Mouse (Mus musculus) hematopoietic multipotent progenitor cell, adult 10-12 weeks (in vitro differentiated cells): Measurements from ENCODE around the gene Ssxb1. TPM values are rescaled to one million over a fixed set of nuclear protein-coding genes. Genes with fewer than 3 reads are reported as not detected.

Experiments
- polyA plus RNA-seq: library from polyadenylated mRNA; stranded (reverse); fragments of >175 nt; gene quantifications from 2 replicates; pipeline ENCODE4 v1.2.3, GENCODE M21; 2012; ENCODE audit warnings: low replicate concordance

Gene Ssxb1
- not detected in 2 replicates for polyA plus RNA-seq

DNA sequence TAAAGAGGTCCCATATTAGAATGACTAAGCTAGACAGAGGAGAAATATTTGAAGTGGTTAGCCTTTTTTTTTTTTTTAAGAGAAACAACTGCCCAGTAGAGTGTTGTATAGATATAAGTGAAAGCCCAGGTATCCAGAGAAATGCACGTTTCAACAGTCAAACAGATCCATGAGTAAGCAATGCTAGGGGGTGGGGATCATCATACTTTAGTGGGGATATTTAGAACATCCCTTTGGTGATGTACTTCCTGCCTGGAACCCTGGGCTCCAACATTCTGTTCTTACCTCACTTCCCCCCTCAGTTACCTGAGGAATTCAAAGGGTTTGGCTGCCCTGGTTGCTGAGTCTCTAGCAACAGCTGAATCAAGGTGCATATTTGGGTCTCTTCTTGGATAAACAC, at the start of gene Ssxb1:
TSS of gene Ssxb1 (plus strand) at position 301 of the 400 bp plus-strand sequence.

DNA sequence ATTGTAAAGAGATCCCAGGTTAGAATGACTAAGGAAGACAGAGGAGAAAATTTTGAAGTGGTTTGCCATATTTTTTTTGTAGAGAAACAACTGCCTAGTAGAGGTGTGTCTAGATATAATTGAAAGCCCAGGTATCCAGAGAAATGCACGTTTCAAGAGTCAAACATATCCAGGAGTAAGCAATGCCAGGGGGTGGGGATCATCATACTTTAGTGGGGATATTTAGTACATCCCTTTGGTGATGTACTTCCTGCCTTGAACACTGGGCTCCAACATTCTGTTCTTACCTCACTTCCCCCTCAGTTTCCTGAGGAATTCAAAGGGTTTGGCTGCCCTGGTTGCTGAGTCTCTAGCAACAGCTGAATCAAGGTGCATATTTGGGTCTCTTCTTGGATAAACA, 46.4 kb upstream of the Ssxb1 start, which contains the start of gene Ssxb9:
TSS of gene Ssxb9 (plus strand) at position 301 of the 400 bp plus-strand sequence.

DNA sequence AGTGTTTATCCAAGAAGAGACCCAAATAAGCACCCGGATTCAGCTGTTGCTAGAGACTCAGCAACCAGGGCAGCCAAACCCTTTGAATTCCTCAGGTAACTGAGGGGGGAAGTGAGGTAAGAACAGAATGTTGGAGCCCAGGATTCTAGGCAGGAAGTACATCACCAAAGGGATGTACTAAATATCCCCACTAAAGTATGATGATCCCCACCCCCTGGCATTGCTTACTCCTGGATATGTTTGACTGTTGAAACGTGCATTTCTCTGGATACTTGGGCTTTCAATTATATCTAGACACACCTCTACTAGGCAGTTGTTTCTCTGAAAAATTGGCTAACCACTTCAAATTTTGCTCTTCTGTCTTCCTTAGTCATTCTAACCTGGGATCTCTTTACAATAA, 48.5 kb downstream of the Ssxb1 start, which contains the start of gene Ssxb2:
TSS of gene Ssxb2 (minus strand) at position 101 of the 400 bp plus-strand sequence.

Other genes starting within 250 kb of the Ssxb1 start
- 4.5 and 7.7 TPM in 2 replicates for gene Tbc1d25, start 237.1 kb upstream of the Ssxb1 start, polyA plus RNA-seq
- gene Ebp, start 219.8 kb upstream of the Ssxb1 start, polyA plus RNA-seq, result 2.5 and 5.4 TPM in 2 replicates
- gene Porcn, start 206.8 kb upstream of the Ssxb1 start, polyA plus RNA-seq, result 1.2 and 1.5 TPM in 2 replicates
- gene Ftsj1, start 160.9 kb upstream of the Ssxb1 start, polyA plus RNA-seq, result 8.0 and 8.3 TPM in 2 replicates
- gene Slc38a5, start 142.2 kb upstream of the Ssxb1 start, polyA plus RNA-seq, result 0.38 and 35.8 TPM in 2 replicates
- not detected in 2 replicates for gene Ssxb10, start 85.9 kb upstream of the Ssxb1 start, polyA plus RNA-seq
- not detected in 2 replicates for gene Ssxb9, start 46.3 kb upstream of the Ssxb1 start, polyA plus RNA-seq
- gene Ssxb2, start 48.4 kb downstream of the Ssxb1 start, polyA plus RNA-seq, result not detected in 2 replicates
- gene Gm14459, start 111.6 kb downstream of the Ssxb1 start, polyA plus RNA-seq, result not detected in 2 replicates
- gene Ssxb6, start 134.9 kb downstream of the Ssxb1 start, polyA plus RNA-seq, result not detected in 2 replicates
- gene Ssxb3, start 178.5 kb downstream of the Ssxb1 start, polyA plus RNA-seq, result not detected in 2 replicates